Mouse (Mus musculus): ENCODE data around the gene Vegfa. TPM values are rescaled to one million over a fixed set of nuclear protein-coding genes. Genes with fewer than 3 reads are reported as not detected.

Gene Vegfa
- polyA plus RNA-seq, 1 experiment from 2014 or later, result 3.2 TPM

- WGBS, result 77% methylated on average over 6 of the region's 6 CpGs
Observed at GRCm38 (mm10) chr17:46022934-46023333, 9.2 kb downstream of the Vegfa start.

GRCm38 (mm10) chr17:46022427-46022826, 9.7 kb downstream of the Vegfa start:
- Histone ChIP-seq H3K4me3 (ENCODE audit: low read depth, low read length) (no peak overlapping the region), H3K4me1 (ENCODE audit: control insufficient read depth, insufficient read depth, low read length) (peaks cover 2% of the 10 kb centered on the region; the same call in 1 of the 2 replicates), H3K9me3 (replicated peaks; ENCODE audit: control insufficient read depth, low read length) (no peaks in the 10 kb centered on the region), H3K9ac (replicated peaks; ENCODE audit: low read length) (no peak overlapping the region), H3K36me3 (replicated peaks; ENCODE audit: control insufficient read depth, insufficient read depth, low read depth, low read length) (peaks cover 19% of the 10 kb centered on the region), H3K27ac (replicated peaks; ENCODE audit: low read depth, low read length) (no peak overlapping the region), H3K4me2 (ENCODE audit: low read depth, low read length) (no peak overlapping the region), H3K27me3 (ENCODE audit: control insufficient read depth, insufficient read depth, low read length) (no peaks in the 10 kb centered on the region)
- DNase-seq (ENCODE audit: low spot score), result no peak
- ATAC-seq (replicated peaks; ENCODE audit: insufficient number of reproducible peaks, low FRiP score, low TSS enrichment, low read depth), result no peak
- 83% methylated on average over 4 of the region's 4 CpGs for WGBS

More at GRCm38 (mm10) chr17:46022934-46023333, 9.2 kb downstream of the Vegfa start:
- no peaks in the 10 kb centered on the region for H3K27me3 ChIP-seq (ENCODE audit: control insufficient read depth, insufficient read depth, low read length)
- peaks cover 19% of the 10 kb centered on the region for H3K36me3 ChIP-seq (replicated peaks; ENCODE audit: control insufficient read depth, insufficient read depth, low read depth, low read length)
- H3K4me1 ChIP-seq (ENCODE audit: control insufficient read depth, insufficient read depth, low read length), result peaks cover 3% of the 10 kb centered on the region; the same call in 1 of the 2 replicates
- ATAC-seq (replicated peaks; ENCODE audit: insufficient number of reproducible peaks, low FRiP score, low TSS enrichment, low read depth), result no peak
- H3K27ac ChIP-seq (replicated peaks; ENCODE audit: low read depth, low read length), result no peak overlapping the region
- H3K9me3 ChIP-seq (replicated peaks; ENCODE audit: control insufficient read depth, low read length), result no peaks in the 10 kb centered on the region
- no peak overlapping the region for H3K9ac ChIP-seq (replicated peaks; ENCODE audit: low read length)
- H3K4me2 ChIP-seq (ENCODE audit: low read depth, low read length), result no peak overlapping the region
- H3K4me3 ChIP-seq (ENCODE audit: low read depth, low read length), result no peak overlapping the region
- no peak for DNase-seq (ENCODE audit: low spot score)

- Histone ChIP-seq H3K27me3 (ENCODE audit: control insufficient read depth, insufficient read depth, low read length) (no peaks in the 10 kb centered on the region), H3K9me3 (replicated peaks; ENCODE audit: control insufficient read depth, low read length) (no peaks in the 10 kb centered on the region), H3K4me2 (ENCODE audit: low read depth, low read length) (no peak overlapping the region), H3K27ac (replicated peaks; ENCODE audit: low read depth, low read length) (no peak overlapping the region), H3K36me3 (replicated peaks; ENCODE audit: control insufficient read depth, insufficient read depth, low read depth, low read length) (peaks cover 19% of the 10 kb centered on the region), H3K4me3 (ENCODE audit: low read depth, low read length) (no peak overlapping the region), H3K9ac (replicated peaks; ENCODE audit: low read length) (no peak overlapping the region), H3K4me1 (ENCODE audit: control insufficient read depth, insufficient read depth, low read length) (no peaks in the 10 kb centered on the region)
- DNase-seq (ENCODE audit: low spot score), result no peak
- no peak for ATAC-seq (replicated peaks; ENCODE audit: insufficient number of reproducible peaks, low FRiP score, low TSS enrichment, low read depth)
- 91% methylated on average over 9 of the region's 9 CpGs for WGBS
Observed at GRCm38 (mm10) chr17:46021760-46022159, 10.4 kb downstream of the Vegfa start.

GRCm38 (mm10) chr17:46021173-46021572, 11.0 kb downstream of the Vegfa start:
- Histone ChIP-seq H3K9me3 (replicated peaks; ENCODE audit: control insufficient read depth, low read length) (no peaks in the 10 kb centered on the region), H3K9ac (replicated peaks; ENCODE audit: low read length) (no peak overlapping the region), H3K4me2 (ENCODE audit: low read depth, low read length) (no peak overlapping the region), H3K27ac (replicated peaks; ENCODE audit: low read depth, low read length) (no peak overlapping the region), H3K27me3 (ENCODE audit: control insufficient read depth, insufficient read depth, low read length) (no peaks in the 10 kb centered on the region), H3K36me3 (replicated peaks; ENCODE audit: control insufficient read depth, insufficient read depth, low read depth, low read length) (peaks cover 22% of the 10 kb centered on the region), H3K4me3 (ENCODE audit: low read depth, low read length) (no peak overlapping the region), H3K4me1 (ENCODE audit: control insufficient read depth, insufficient read depth, low read length) (no peaks in the 10 kb centered on the region)
- WGBS, result 87% methylated on average over 7 of the region's 7 CpGs
- DNase-seq (ENCODE audit: low spot score) (no peak), ATAC-seq (replicated peaks; ENCODE audit: insufficient number of reproducible peaks, low FRiP score, low TSS enrichment, low read depth) (no peak)

GRCm38 (mm10) chr17:46020579-46020978, 11.6 kb downstream of the Vegfa start:
- Histone ChIP-seq H3K9me3 (replicated peaks; ENCODE audit: control insufficient read depth, low read length) (no peaks in the 10 kb centered on the region), H3K36me3 (replicated peaks; ENCODE audit: control insufficient read depth, insufficient read depth, low read depth, low read length) (peaks cover 22% of the 10 kb centered on the region), H3K27ac (replicated peaks; ENCODE audit: low read depth, low read length) (no peak overlapping the region), H3K4me2 (ENCODE audit: low read depth, low read length) (no peak overlapping the region), H3K4me3 (ENCODE audit: low read depth, low read length) (no peak overlapping the region), H3K27me3 (ENCODE audit: control insufficient read depth, insufficient read depth, low read length) (no peaks in the 10 kb centered on the region), H3K9ac (replicated peaks; ENCODE audit: low read length) (no peak overlapping the region), H3K4me1 (ENCODE audit: control insufficient read depth, insufficient read depth, low read length) (no peaks in the 10 kb centered on the region)
- DNase-seq (ENCODE audit: low spot score), result no peak
- WGBS, result 82% methylated on average over 7 of the region's 7 CpGs
- ATAC-seq (replicated peaks; ENCODE audit: insufficient number of reproducible peaks, low FRiP score, low TSS enrichment, low read depth), result no peak

- DNase-seq (ENCODE audit: low spot score) (no peak), ATAC-seq (replicated peaks; ENCODE audit: insufficient number of reproducible peaks, low FRiP score, low TSS enrichment, low read depth) (no peak)
- Histone ChIP-seq H3K4me3 (ENCODE audit: low read depth, low read length) (no peak overlapping the region), H3K9ac (replicated peaks; ENCODE audit: low read length) (no peak overlapping the region), H3K9me3 (replicated peaks; ENCODE audit: control insufficient read depth, low read length) (no peaks in the 10 kb centered on the region), H3K4me2 (ENCODE audit: low read depth, low read length) (no peak overlapping the region), H3K36me3 (replicated peaks; ENCODE audit: control insufficient read depth, insufficient read depth, low read depth, low read length) (peaks cover 14% of the 10 kb centered on the region), H3K27ac (replicated peaks; ENCODE audit: low read depth, low read length) (no peak overlapping the region), H3K4me1 (ENCODE audit: control insufficient read depth, insufficient read depth, low read length) (no peaks in the 10 kb centered on the region), H3K27me3 (ENCODE audit: control insufficient read depth, insufficient read depth, low read length) (no peaks in the 10 kb centered on the region)
- 88% methylated on average over 10 of the region's 10 CpGs for WGBS
Observed at GRCm38 (mm10) chr17:46018736-46019004, 13.5 kb downstream of the Vegfa start.

GRCm38 (mm10) chr17:46017946-46018735, 14.0 kb downstream of the Vegfa start:
- Histone ChIP-seq H3K4me2 (ENCODE audit: low read depth, low read length) (no peak overlapping the region), H3K9ac (replicated peaks; ENCODE audit: low read length) (no peak overlapping the region), H3K4me1 (ENCODE audit: control insufficient read depth, insufficient read depth, low read length) (no peaks in the 10 kb centered on the region), H3K9me3 (replicated peaks; ENCODE audit: control insufficient read depth, low read length) (no peaks in the 10 kb centered on the region), H3K27me3 (ENCODE audit: control insufficient read depth, insufficient read depth, low read length) (no peaks in the 10 kb centered on the region), H3K36me3 (replicated peaks; ENCODE audit: control insufficient read depth, insufficient read depth, low read depth, low read length) (peaks cover 13% of the 10 kb centered on the region), H3K4me3 (ENCODE audit: low read depth, low read length) (no peak overlapping the region), H3K27ac (replicated peaks; ENCODE audit: low read depth, low read length) (no peak overlapping the region)
- WGBS, result 81% methylated on average over 24 of the region's 24 CpGs
- no peak for ATAC-seq (replicated peaks; ENCODE audit: insufficient number of reproducible peaks, low FRiP score, low TSS enrichment, low read depth)
- no peak for DNase-seq (ENCODE audit: low spot score)

GRCm38 (mm10) chr17:46016617-46017016, 15.6 kb downstream of the Vegfa start:
- Histone ChIP-seq H3K9me3 (replicated peaks; ENCODE audit: control insufficient read depth, low read length) (no peaks in the 10 kb centered on the region), H3K4me2 (ENCODE audit: low read depth, low read length) (no peak overlapping the region), H3K4me1 (ENCODE audit: control insufficient read depth, insufficient read depth, low read length) (no peaks in the 10 kb centered on the region), H3K27ac (replicated peaks; ENCODE audit: low read depth, low read length) (no peak overlapping the region), H3K4me3 (ENCODE audit: low read depth, low read length) (no peak overlapping the region), H3K36me3 (replicated peaks; ENCODE audit: control insufficient read depth, insufficient read depth, low read depth, low read length) (peaks cover 8% of the 10 kb centered on the region), H3K9ac (replicated peaks; ENCODE audit: low read length) (no peak overlapping the region), H3K27me3 (ENCODE audit: control insufficient read depth, insufficient read depth, low read length) (no peaks in the 10 kb centered on the region)
- 92% methylated on average over 5 of the region's 5 CpGs for WGBS
- DNase-seq (ENCODE audit: low spot score), result no peak
- ATAC-seq (replicated peaks; ENCODE audit: insufficient number of reproducible peaks, low FRiP score, low TSS enrichment, low read depth), result no peak

Data from embryonic facial prominence, embryonic 11.5 days (tissue).